Mouse (Mus musculus) spleen, postnatal 14 days (tissue): ENCODE measurements around the gene Cd247.
A peak's percentile ranks its signal among the peaks of the same experiment; 100 is the strongest.

Source experiments
- DNase-seq, 2 experiments: peaks; one replicate each; pipeline ENCODE4 v3.0.0; 2021 to 2022; ENCODE audit warnings: low spot score in 2 of 2

The Cd247 gene

GRCm38 (mm10) chr1:165853131-165853721 is 64.7 kb downstream of the Cd247 start:
- no peak for DNase-seq

- peak; percentile 46 to 74 for DNase-seq
Observed at GRCm38 (mm10) chr1:165853729-165854420, 65.4 kb downstream of the Cd247 start.

- no peak for DNase-seq
Observed at GRCm38 (mm10) chr1:165855759-165856545, 67.5 kb downstream of the Cd247 start.

GRCm38 (mm10) chr1:165857279-165857678 is 68.8 kb downstream of the Cd247 start:
- DNase-seq = no peak

- no peak for DNase-seq
Observed at GRCm38 (mm10) chr1:165858356-165858755, 69.9 kb downstream of the Cd247 start.

GRCm38 (mm10) chr1:165860373-165861234 is 72.1 kb downstream of the Cd247 start:
- DNase-seq = no peak

- no peak for DNase-seq
Observed at GRCm38 (mm10) chr1:165861235-165861609, 72.7 kb downstream of the Cd247 start.

- no peak for DNase-seq
Observed at GRCm38 (mm10) chr1:165862059-165862458, 73.6 kb downstream of the Cd247 start.

- no peak for DNase-seq
Observed at GRCm38 (mm10) chr1:165864864-165865795, 76.6 kb downstream of the Cd247 start.

- no peak for DNase-seq
Observed at GRCm38 (mm10) chr1:165866630-165867280, 78.3 kb downstream of the Cd247 start.

- DNase-seq = no peak
Observed at GRCm38 (mm10) chr1:165868659-165869058, 80.2 kb downstream of the Cd247 start.

GRCm38 (mm10) chr1:165874645-165875044 is 86.2 kb downstream of the Cd247 start:
- DNase-seq = no peak

- no peak for DNase-seq
Observed at GRCm38 (mm10) chr1:165875520-165876284, 87.2 kb downstream of the Cd247 start.

GRCm38 (mm10) chr1:165878751-165879150 is 90.3 kb downstream of the Cd247 start:
- no peak for DNase-seq

- DNase-seq = no peak
Observed at GRCm38 (mm10) chr1:165882146-165882900, 93.8 kb downstream of the Cd247 start.

- no peak for DNase-seq
Observed at GRCm38 (mm10) chr1:165891686-165892085, 103.2 kb downstream of the Cd247 start.

- no peak for DNase-seq
Observed at GRCm38 (mm10) chr1:165903596-165903995, 115.1 kb downstream of the Cd247 start.

GRCm38 (mm10) chr1:165908153-165908552 is 119.7 kb downstream of the Cd247 start:
- DNase-seq = no peak

- no peak for DNase-seq
Observed at GRCm38 (mm10) chr1:165908806-165909205, 120.3 kb downstream of the Cd247 start.
